Mouse (Mus musculus): Measurements from ENCODE around the gene Vegfb. TPM values are rescaled to one million over a fixed set of nuclear protein-coding genes. Genes with fewer than 3 reads are reported as not detected.

The Vegfb gene
- total and polyA plus RNA-seq, 2 experiments from 2014 or later = 28.4 to 64.6 TPM

GRCm38 (mm10) chr19:6971644-6972043 is 15.8 kb downstream of the Vegfb start:
- H3K9ac ChIP-seq = no peak overlapping the region

GRCm38 (mm10) chr19:6970460-6971085 is 16.9 kb downstream of the Vegfb start:
- H3K9ac ChIP-seq = no peak overlapping the region
- H3K4me2 ChIP-seq (ENCODE audit: low read depth) = peak overlapping the region; percentile 39
- H3K4me3 ChIP-seq (ENCODE audit: low read depth, low read length) = no peak overlapping the region
- no peak overlapping the region for H3K27ac ChIP-seq (ENCODE audit: low read depth, low read length)
- no peak for DNase-seq
- 17% methylated on average over 11 of the region's 11 CpGs for WGBS
- 0 out of 2 replicates have a peak, but pooled peaks cover 3% of the 10 kb centered on the region for H3K4me1 ChIP-seq (ENCODE audit: insufficient read depth)
- H3K9me3 ChIP-seq (ENCODE audit: low read length) = no peaks in the 10 kb centered on the region
- no peaks in the 10 kb centered on the region for H3K36me3 ChIP-seq (ENCODE audit: insufficient read depth)
- ATAC-seq = no peak
- TF ChIP-seq CTCF (IDR thresholded peaks at IDR 0.05; ENCODE audit: low read depth) = no peak
- no peaks in the 10 kb centered on the region for H3K27me3 ChIP-seq (ENCODE audit: insufficient read depth, low read length)

More at GRCm38 (mm10) chr19:6971644-6972043, 15.8 kb downstream of the Vegfb start:
- peaks cover 6% of the 10 kb centered on the region; the same call in 1 of the 2 replicates for H3K4me1 ChIP-seq (ENCODE audit: insufficient read depth)
- no peak overlapping the region for H3K27ac ChIP-seq (ENCODE audit: low read depth, low read length)
- DNase-seq (no peak), ATAC-seq (no peak)
- no peak overlapping the region for H3K4me2 ChIP-seq (ENCODE audit: low read depth)
- no peak overlapping the region for H3K4me3 ChIP-seq (ENCODE audit: low read depth, low read length)
- no peaks in the 10 kb centered on the region for H3K36me3 ChIP-seq (ENCODE audit: insufficient read depth)
- no peaks in the 10 kb centered on the region for H3K9me3 ChIP-seq (ENCODE audit: low read length)
- 58% methylated on average over 6 of the region's 6 CpGs for WGBS
- no peaks in the 10 kb centered on the region for H3K27me3 ChIP-seq (ENCODE audit: insufficient read depth, low read length)
- no peak for TF ChIP-seq CTCF (IDR thresholded peaks at IDR 0.05; ENCODE audit: low read depth)

GRCm38 (mm10) chr19:6969665-6970381 is 17.6 kb downstream of the Vegfb start:
- DNase-seq = peak; percentile 35
- Histone ChIP-seq H3K9ac (peak overlapping the region; percentile 11; the same call in 1 of the 2 replicates), H3K4me3 (ENCODE audit: low read depth, low read length) (peak overlapping the region; percentile 35), H3K27ac (ENCODE audit: low read depth, low read length) (no peak overlapping the region), H3K4me2 (ENCODE audit: low read depth) (peak overlapping the region; percentile 39), H3K9me3 (ENCODE audit: low read length) (no peaks in the 10 kb centered on the region), H3K36me3 (ENCODE audit: insufficient read depth) (no peaks in the 10 kb centered on the region), H3K4me1 (ENCODE audit: insufficient read depth) (0 out of 2 replicates have a peak, but pooled peaks cover 3% of the 10 kb centered on the region), H3K27me3 (ENCODE audit: insufficient read depth, low read length) (no peaks in the 10 kb centered on the region)
- 2% methylated on average over 52 of the region's 55 CpGs for WGBS
- ATAC-seq = peak; percentile 10; the same call in 1 of the 2 replicates
- peak; percentile 52 for TF ChIP-seq CTCF (IDR thresholded peaks at IDR 0.05; ENCODE audit: low read depth)

GRCm38 (mm10) chr19:6969291-6969664 is 18.2 kb downstream of the Vegfb start:
- Histone ChIP-seq H3K36me3 (ENCODE audit: insufficient read depth) (no peaks in the 10 kb centered on the region), H3K4me2 (ENCODE audit: low read depth) (peak overlapping the region; percentile 39), H3K9ac (peak overlapping the region; percentile 11; the same call in 1 of the 2 replicates), H3K9me3 (ENCODE audit: low read length) (no peaks in the 10 kb centered on the region), H3K4me3 (ENCODE audit: low read depth, low read length) (peak overlapping the region; percentile 35), H3K4me1 (ENCODE audit: insufficient read depth) (0 out of 2 replicates have a peak, but pooled peaks cover 3% of the 10 kb centered on the region), H3K27ac (ENCODE audit: low read depth, low read length) (no peak overlapping the region), H3K27me3 (ENCODE audit: insufficient read depth, low read length) (no peaks in the 10 kb centered on the region)
- DNase-seq (no peak), ATAC-seq (no peak)
- TF ChIP-seq CTCF (IDR thresholded peaks at IDR 0.05; ENCODE audit: low read depth) = no peak
- 3% methylated on average over 20 of the region's 20 CpGs for WGBS

GRCm38 (mm10) chr19:6968491-6969271 is 18.8 kb downstream of the Vegfb start:
- no peaks in the 10 kb centered on the region for H3K9me3 ChIP-seq (ENCODE audit: low read length)
- H3K4me1 ChIP-seq (ENCODE audit: insufficient read depth) = 0 out of 2 replicates have a peak, but pooled peaks cover 3% of the 10 kb centered on the region
- no peaks in the 10 kb centered on the region for H3K27me3 ChIP-seq (ENCODE audit: insufficient read depth, low read length)
- H3K9ac ChIP-seq = 0 out of 2 replicates have a peak overlapping the region, but pooled peaks have one; percentile 11
- no peak overlapping the region for H3K27ac ChIP-seq (ENCODE audit: low read depth, low read length)
- no peak for TF ChIP-seq CTCF (IDR thresholded peaks at IDR 0.05; ENCODE audit: low read depth)
- ATAC-seq (no peak), DNase-seq (no peak)
- WGBS = 17% methylated on average over 15 of the region's 15 CpGs
- peak overlapping the region; percentile 35; the same call in 1 of the 2 replicates for H3K4me3 ChIP-seq (ENCODE audit: low read depth, low read length)
- peak overlapping the region; percentile 39 for H3K4me2 ChIP-seq (ENCODE audit: low read depth)
- no peaks in the 10 kb centered on the region for H3K36me3 ChIP-seq (ENCODE audit: insufficient read depth)

- Histone ChIP-seq H3K4me3 (ENCODE audit: low read depth, low read length) (no peak overlapping the region), H3K4me1 (ENCODE audit: insufficient read depth) (0 out of 2 replicates have a peak, but pooled peaks cover 6% of the 10 kb centered on the region), H3K27ac (ENCODE audit: low read depth, low read length) (no peak overlapping the region), H3K27me3 (ENCODE audit: insufficient read depth, low read length) (no peaks in the 10 kb centered on the region), H3K9me3 (ENCODE audit: low read length) (no peaks in the 10 kb centered on the region), H3K4me2 (ENCODE audit: low read depth) (no peak overlapping the region), H3K9ac (no peak overlapping the region), H3K36me3 (ENCODE audit: insufficient read depth) (peaks cover 6% of the 10 kb centered on the region; the same call in 1 of the 2 replicates)
- no peak for ATAC-seq
- no peak for DNase-seq
- WGBS = 81% methylated on average over 10 of the region's 10 CpGs
- TF ChIP-seq CTCF (IDR thresholded peaks at IDR 0.05; ENCODE audit: low read depth) = no peak
These were observed 31.0 kb downstream of the Vegfb start for GRCm38 (mm10) chr19:6956461-6956860.
